Mouse (Mus musculus) limb, embryonic 12.5 days (tissue): Measurements from ENCODE around the gene Anks4b. TPM values are rescaled to one million over a fixed set of nuclear protein-coding genes. Genes with fewer than 3 reads are reported as not detected.

Experiments used
- ATAC-seq: fragments of 200-750 bp; cut with Nextera tagmentation; 2 replicates; pipeline ENCODE4 v1.8.0; 2017; ENCODE audit warnings: low read depth, moderate TSS enrichment; ENCODE audit not compliant: insufficient number of reproducible peaks, insufficient read depth, low FRiP score, low TSS enrichment
- H3K27ac ChIP-seq: fragments of 300-500 bp; sonication (generic); 2 replicates; pipeline ENCODE4 v1.5.1; 2016; ENCODE audit warnings: mild to moderate bottlenecking, moderate library complexity
- H3K27me3 ChIP-seq: fragments of 300-500 bp; sonication (generic); 2 replicates; pipeline ENCODE4 v1.6.1; 2016; ENCODE audit warnings: mild to moderate bottlenecking, moderate library complexity
- H3K36me3 ChIP-seq: fragments of 300-500 bp; sonication (generic); 2 replicates; pipeline ENCODE4 v1.6.1; 2016; ENCODE audit warnings: mild to moderate bottlenecking, moderate library complexity
- H3K4me1 ChIP-seq: fragments of 300-500 bp; sonication (generic); replicated peaks from 2 replicates; pipeline ENCODE4 v1.6.1; 2016
- H3K4me2 ChIP-seq: fragments of 300-500 bp; sonication (generic); 2 replicates; pipeline ENCODE4 v1.6.1; 2016; ENCODE audit warnings: mild to moderate bottlenecking, moderate library complexity
- H3K4me3 ChIP-seq: fragments of 300-500 bp; sonication (generic); replicated peaks from 2 replicates; pipeline ENCODE4 v1.5.1; 2016; ENCODE audit warnings: mild to moderate bottlenecking
- H3K9ac ChIP-seq: fragments of 300-500 bp; sonication (generic); replicated peaks from 2 replicates; pipeline ENCODE4 v1.6.1; 2016; ENCODE audit warnings: mild to moderate bottlenecking, moderate library complexity
- H3K9me3 ChIP-seq: fragments of 300-500 bp; sonication (generic); 2 replicates; pipeline ENCODE4 v1.6.1; 2016; ENCODE audit warnings: mild to moderate bottlenecking, moderate library complexity
- WGBS: fragments of 180-500 bp; shearing (Covaris S2); methylation state at CpG from one replicate; pipeline ENCODE4 v1.1.7; 2016; 5-methylcytosine and 5-hydroxymethylcytosine counted together
- polyA plus RNA-seq: library from polyadenylated mRNA; unstranded; fragments of >200 nt; fragmentation: Nextera tagmentation; extraction: Ambion mirVana; gene quantifications from 2 replicates; pipeline ENCODE4 v1.2.1, GENCODE M21; 2016

The Anks4b gene
- polyA plus RNA-seq: not detected in 2 replicates

DNA sequence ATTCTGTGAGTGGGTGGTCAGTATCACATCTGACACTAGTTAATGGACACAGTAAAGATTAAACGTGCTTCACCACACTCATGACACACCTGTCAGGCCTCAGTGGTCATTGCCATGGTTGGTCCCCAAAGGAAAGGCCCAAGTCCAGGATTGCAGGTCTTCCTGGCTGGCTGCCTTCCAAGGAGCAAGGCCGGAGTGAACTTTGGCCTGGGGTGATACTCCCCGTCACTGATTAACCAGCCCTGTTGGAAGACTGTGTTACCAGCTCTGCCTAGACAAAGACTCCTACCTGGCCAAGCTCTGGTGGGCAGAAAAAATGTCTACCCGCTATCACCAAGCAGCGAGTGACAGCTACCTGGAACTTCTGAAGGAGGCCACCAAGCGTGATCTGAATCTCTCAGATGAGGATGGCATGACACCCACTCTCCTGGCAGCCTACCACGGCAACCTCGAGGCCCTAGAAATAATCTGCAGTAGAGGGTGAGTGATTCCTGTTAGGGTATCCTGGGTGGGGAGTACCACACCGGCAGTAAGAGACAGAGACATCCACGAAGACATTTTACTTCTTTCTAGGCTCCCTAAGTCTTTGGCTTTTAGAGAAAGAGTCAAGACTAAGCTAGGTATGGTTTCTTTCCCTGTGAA, at the start of gene Anks4b:
Gene Anks4b (plus strand): TSS at position 256 of the 642 bp plus-strand sequence.
- H3K9ac ChIP-seq: no peak within 1 kb of the TSS
- ATAC-seq: no peak
- H3K4me2 ChIP-seq: no peak within 1 kb of the TSS
- no peaks in the 10 kb centered on the region for H3K9me3 ChIP-seq
- no peak within 1 kb of the TSS for H3K4me3 ChIP-seq
- H3K27ac ChIP-seq: no peak within 1 kb of the TSS
- H3K27me3 ChIP-seq: no peaks in the 10 kb centered on the region
- 88% methylated on average over 10 of the region's 10 CpGs for WGBS
- no peaks in the 10 kb centered on the region for H3K36me3 ChIP-seq
- H3K4me1 ChIP-seq: no peaks in the 10 kb centered on the region

DNA sequence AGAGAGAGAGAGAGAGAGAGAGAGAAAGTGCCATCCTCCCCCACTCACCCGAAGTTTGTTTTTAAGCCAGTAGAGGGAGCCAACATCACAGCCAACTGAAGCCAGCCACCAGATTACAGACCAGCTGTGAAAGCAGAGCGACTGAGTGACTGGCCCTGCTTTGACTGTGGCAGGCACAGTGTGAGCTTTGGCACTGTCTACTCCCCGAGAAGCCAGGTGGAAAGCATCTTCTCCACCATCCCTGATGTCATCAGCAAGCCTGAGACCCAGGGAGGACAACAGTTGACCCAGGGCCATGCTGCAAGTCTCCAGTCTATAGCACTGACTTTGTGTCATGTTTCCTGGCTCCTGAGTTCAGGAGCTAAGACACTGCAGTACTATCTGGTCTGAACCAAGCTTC, 48.8 kb upstream of the Anks4b start:
- Histone ChIP-seq H3K36me3 (peaks cover 5% of the 10 kb centered on the region; the same call in 1 of the 2 replicates), H3K27ac (peak overlapping the region; percentile 25; the same call in 1 of the 2 replicates), H3K4me2 (no peak overlapping the region), H3K9me3 (no peaks in the 10 kb centered on the region), H3K4me1 (peaks cover 35% of the 10 kb centered on the region), H3K27me3 (no peaks in the 10 kb centered on the region), H3K4me3 (no peak overlapping the region), H3K9ac (no peak overlapping the region)
- ATAC-seq: peak; percentile 68
- WGBS: 0% methylated on average over 3 of the region's 3 CpGs

DNA sequence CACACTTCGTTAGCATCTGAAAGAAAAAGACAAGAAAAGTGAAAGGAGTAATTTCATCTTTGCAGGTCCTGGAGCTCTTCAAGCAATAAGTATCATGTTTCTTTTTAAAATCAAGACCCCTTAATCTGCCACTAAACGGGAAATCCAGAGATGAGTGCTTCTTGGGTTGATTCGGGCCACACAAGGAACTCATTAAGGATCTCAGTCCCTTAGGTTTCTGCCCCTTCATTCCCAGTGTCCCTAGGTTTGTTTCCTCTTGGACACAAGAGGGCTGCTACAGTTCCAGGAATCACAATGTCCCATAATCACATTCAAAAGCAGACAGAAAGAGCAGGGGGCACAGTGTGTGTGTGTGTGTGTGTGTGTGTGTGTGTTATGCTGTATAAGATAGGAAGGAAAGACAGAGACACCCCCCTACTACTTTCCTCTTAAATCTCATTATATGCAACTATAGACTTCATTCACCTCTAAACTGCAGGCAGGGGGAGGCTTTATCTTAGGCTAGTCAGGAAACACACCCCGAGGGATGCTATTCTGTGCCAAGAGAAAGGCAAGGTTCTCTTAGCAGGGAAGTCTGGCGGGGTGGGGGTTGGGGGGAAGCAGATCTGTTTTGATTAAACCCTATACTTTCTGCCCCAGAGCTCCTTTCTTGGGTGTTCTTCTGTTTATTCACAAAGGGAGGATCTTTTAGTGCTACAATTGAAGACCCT, 46.5 kb upstream of the Anks4b start:
- H3K9ac ChIP-seq: no peak overlapping the region
- H3K4me1 ChIP-seq: peaks cover 35% of the 10 kb centered on the region
- peak overlapping the region; percentile 16 for H3K4me2 ChIP-seq
- peak; percentile 24; the same call in 1 of the 2 replicates for ATAC-seq
- no peaks in the 10 kb centered on the region for H3K27me3 ChIP-seq
- 11% methylated on average over 5 of the region's 5 CpGs for WGBS
- H3K36me3 ChIP-seq: no peaks in the 10 kb centered on the region
- peak overlapping the region; percentile 79 for H3K27ac ChIP-seq
- no peak overlapping the region for H3K4me3 ChIP-seq
- H3K9me3 ChIP-seq: no peaks in the 10 kb centered on the region

DNA sequence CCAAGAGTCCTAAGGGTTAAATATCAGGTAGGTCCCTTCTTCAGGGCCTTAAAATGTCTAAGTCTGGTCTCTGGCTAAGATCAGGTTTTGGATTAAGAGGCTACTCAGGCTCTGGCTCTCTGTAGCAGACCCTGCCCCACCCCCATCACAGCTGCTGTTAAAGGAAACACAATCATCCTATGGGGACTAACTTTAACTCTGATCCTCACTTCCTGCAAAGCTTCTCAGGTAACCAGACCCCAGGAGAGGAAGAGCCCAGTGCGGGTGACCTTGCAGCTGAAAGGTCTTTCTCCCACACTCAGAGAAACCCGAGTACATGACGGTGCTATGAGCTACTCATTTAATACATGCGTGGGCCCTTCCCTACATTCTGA, 46.0 kb upstream of the Anks4b start:
- ATAC-seq: peak; percentile 79
- Histone ChIP-seq H3K36me3 (no peaks in the 10 kb centered on the region), H3K27ac (peak overlapping the region; percentile 79), H3K9ac (no peak overlapping the region), H3K4me3 (no peak overlapping the region), H3K9me3 (no peaks in the 10 kb centered on the region), H3K27me3 (no peaks in the 10 kb centered on the region), H3K4me1 (peaks cover 35% of the 10 kb centered on the region), H3K4me2 (peak overlapping the region; percentile 16)
- 13% methylated on average over 4 of the region's 4 CpGs for WGBS

DNA sequence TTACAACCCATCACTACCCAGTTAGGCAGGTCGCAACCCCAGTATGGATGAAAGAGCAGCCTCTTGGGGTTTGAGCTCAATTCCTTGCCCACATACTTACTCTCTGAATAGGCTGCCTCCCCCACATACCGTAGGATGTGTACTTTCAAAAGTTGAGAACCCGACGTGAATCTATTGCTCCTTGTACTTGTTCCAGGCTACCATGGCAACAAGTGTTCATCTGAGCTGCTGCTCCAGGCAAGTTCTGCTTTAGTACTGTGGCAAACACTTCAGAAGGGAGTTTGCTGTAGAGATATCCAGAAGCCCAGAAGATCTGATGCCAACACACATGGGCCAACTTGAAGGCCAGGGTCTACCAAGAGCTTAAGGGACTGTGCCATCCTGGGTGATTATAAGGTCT, 44.7 kb upstream of the Anks4b start:
- Histone ChIP-seq H3K4me2 (no peak overlapping the region), H3K9me3 (no peaks in the 10 kb centered on the region), H3K27me3 (no peaks in the 10 kb centered on the region), H3K9ac (no peak overlapping the region), H3K36me3 (no peaks in the 10 kb centered on the region), H3K27ac (no peak overlapping the region), H3K4me1 (peaks cover 35% of the 10 kb centered on the region), H3K4me3 (no peak overlapping the region)
- WGBS: 83% methylated on average over 4 of the region's 4 CpGs
- ATAC-seq: no peak

DNA sequence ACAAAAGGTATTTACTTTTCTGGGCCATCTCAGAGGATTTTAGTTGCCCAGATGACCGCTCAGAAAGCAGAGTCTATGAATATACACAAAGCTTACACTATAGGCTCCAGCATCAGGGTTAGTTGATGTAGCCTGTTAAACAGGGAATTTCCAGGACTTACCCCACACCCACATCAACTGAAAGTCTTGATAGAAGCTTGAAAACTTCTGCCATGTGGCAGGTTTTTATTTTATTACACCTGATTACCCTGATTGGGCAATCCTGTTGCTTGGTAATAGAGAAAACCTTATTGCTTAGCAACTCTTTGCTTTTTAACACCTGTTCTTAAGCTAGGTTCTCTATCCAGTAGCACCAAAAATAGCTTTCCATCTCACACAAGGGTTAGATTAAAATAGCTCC, 30.9 kb upstream of the Anks4b start:
- no peak for ATAC-seq
- no peak overlapping the region for H3K9ac ChIP-seq
- 84% methylated on average over 1 of the region's 1 CpGs for WGBS
- no peak overlapping the region for H3K4me3 ChIP-seq
- no peaks in the 10 kb centered on the region for H3K4me1 ChIP-seq
- no peak overlapping the region for H3K27ac ChIP-seq
- H3K36me3 ChIP-seq: no peaks in the 10 kb centered on the region
- no peak overlapping the region for H3K4me2 ChIP-seq
- no peaks in the 10 kb centered on the region for H3K27me3 ChIP-seq
- H3K9me3 ChIP-seq: no peaks in the 10 kb centered on the region

DNA sequence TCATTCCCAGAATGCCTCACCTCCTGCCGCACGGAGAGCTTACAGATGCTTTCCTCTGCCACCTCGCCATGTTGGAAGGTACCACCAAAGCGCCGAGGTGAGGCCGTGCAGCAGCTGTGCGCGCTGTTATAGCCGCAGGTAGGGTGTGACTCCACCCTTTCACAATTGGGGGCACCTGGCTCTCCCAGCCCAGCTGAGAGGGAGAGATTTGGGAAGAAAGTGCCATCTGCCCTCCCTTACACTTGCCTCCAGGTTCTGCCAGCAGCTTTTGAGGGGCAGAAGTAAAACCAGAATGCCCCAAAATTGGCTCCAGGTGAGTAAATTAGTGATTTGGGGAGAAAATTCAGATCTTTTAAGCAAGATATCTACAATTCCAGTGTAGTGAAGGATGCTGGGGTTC, 28.5 kb upstream of the Anks4b start, which contains the start of gene Zp2:
Gene Zp2 (minus strand): TSS at position 101 of the 400 bp plus-strand sequence.
- Histone ChIP-seq H3K9me3 (no peaks in the 10 kb centered on the region), H3K4me3 (no peak within 1 kb of the TSS), H3K27ac (no peak within 1 kb of the TSS), H3K4me2 (no peak within 1 kb of the TSS), H3K36me3 (no peaks in the 10 kb centered on the region), H3K4me1 (no peaks in the 10 kb centered on the region), H3K9ac (no peak within 1 kb of the TSS), H3K27me3 (no peaks in the 10 kb centered on the region)
- 66% methylated on average over 9 of the region's 9 CpGs for WGBS
- no peak for ATAC-seq

DNA sequence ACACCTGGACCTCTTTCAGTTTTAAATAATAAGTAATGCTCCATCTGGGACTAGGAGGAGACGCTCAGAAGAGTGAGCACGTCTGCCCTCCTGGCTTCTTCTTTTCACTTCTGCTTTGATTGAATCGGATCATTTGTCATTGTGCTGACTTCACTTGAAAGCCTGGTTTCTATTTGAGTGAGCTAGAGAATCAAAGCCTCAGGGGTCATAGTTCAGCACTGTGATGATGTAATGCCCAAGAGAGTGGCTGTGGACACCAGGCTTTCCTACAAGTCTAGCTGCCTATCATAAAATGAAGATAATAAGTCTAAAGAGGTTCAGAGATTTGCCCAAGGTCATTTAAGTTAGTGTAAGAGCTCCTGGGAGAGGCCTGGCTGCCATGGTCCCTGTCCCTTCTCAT, 23.4 kb upstream of the Anks4b start:
- Histone ChIP-seq H3K27ac (no peak overlapping the region), H3K4me2 (no peak overlapping the region), H3K4me1 (no peaks in the 10 kb centered on the region), H3K4me3 (no peak overlapping the region), H3K27me3 (no peaks in the 10 kb centered on the region), H3K9ac (no peak overlapping the region), H3K9me3 (no peaks in the 10 kb centered on the region), H3K36me3 (no peaks in the 10 kb centered on the region)
- 8% methylated on average over 3 of the region's 3 CpGs for WGBS
- no peak for ATAC-seq

DNA sequence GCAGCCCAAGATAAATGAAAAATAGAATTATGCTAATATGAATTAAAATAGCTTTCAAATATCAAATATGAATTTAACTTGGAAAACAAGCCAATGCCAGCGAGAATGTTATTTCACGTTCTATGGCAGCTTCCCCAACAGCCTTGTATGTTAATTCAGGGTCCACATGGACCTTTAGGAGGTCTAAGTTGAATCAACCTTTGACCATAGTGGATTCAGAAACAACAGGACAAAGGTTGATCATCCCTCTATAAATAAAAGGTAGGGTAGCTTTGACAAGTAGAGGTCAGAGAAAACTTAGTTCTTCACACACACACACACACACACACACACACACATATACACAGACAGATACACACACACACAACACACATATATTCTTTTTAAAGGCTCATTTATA, 22.8 kb upstream of the Anks4b start:
- Histone ChIP-seq H3K9me3 (no peaks in the 10 kb centered on the region), H3K4me3 (no peak overlapping the region), H3K4me2 (no peak overlapping the region), H3K9ac (no peak overlapping the region), H3K27ac (no peak overlapping the region), H3K36me3 (no peaks in the 10 kb centered on the region), H3K27me3 (no peaks in the 10 kb centered on the region), H3K4me1 (no peaks in the 10 kb centered on the region)
- WGBS: 82% methylated on average over 2 of the region's 2 CpGs
- no peak for ATAC-seq

DNA sequence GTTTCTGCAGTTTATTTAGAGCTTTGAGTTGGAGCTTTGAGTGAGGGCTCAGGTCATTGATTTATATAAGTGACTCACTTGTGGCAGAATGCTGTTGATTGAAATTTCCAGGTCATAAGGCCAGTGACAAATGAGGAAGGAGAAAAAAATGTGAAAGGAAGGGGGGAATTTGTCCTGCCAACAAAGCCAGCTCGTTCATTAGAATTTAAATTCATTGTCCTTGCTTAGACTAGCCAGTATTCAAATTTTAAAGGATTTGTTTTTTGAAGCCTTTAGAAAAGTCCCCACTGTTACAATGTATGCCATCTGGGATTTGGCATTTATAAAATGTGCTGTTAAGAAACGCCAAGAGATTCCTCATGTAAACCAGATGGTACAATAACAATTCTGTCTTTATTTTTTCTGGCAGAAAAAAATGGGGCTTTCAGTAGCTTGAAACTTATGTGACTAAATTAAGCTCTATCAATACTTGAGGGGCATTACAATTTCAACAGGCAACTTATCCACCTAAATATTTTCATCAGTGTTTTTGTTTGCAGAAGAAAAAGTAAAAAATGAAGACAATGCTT, 16.7 kb upstream of the Anks4b start:
- WGBS: 13% methylated on average over 2 of the region's 2 CpGs
- Histone ChIP-seq H3K27ac (no peak overlapping the region), H3K9me3 (no peaks in the 10 kb centered on the region), H3K4me1 (peaks cover 12% of the 10 kb centered on the region), H3K9ac (no peak overlapping the region), H3K4me3 (no peak overlapping the region), H3K4me2 (no peak overlapping the region), H3K36me3 (no peaks in the 10 kb centered on the region), H3K27me3 (no peaks in the 10 kb centered on the region)
- no peak for ATAC-seq

DNA sequence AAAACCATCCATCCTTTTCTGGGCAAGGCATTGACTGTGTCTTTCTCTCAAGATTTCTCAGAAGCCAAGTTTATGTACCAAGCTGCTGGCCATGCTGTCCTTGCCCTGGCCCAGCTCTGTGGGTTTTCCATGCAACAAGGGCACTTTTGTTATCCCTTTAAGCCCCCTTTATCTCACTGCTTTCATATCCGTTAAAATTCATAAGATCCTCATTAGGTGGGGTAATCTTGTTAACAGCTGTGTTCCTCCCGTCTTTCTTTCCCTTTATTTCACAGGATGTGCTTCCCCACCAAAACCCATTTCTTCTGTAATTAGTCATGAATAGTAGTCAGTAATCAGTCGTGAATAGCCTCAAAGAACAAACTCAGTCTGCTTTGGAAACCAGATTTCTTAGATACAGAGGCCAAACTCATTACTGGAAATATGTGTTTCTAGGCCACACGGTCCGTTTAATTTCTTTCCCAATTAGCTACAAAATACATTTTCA, 16.0 kb upstream of the Anks4b start:
- ATAC-seq: no peak
- 21% methylated on average over 5 of the region's 5 CpGs for WGBS
- Histone ChIP-seq H3K27me3 (no peaks in the 10 kb centered on the region), H3K9ac (no peak overlapping the region), H3K36me3 (no peaks in the 10 kb centered on the region), H3K4me3 (no peak overlapping the region), H3K4me2 (no peak overlapping the region), H3K9me3 (no peaks in the 10 kb centered on the region), H3K27ac (no peak overlapping the region), H3K4me1 (peaks cover 12% of the 10 kb centered on the region)
